Mouse (Mus musculus) embryo, embryonic 10 days (tissue): Measurements from ENCODE around the gene 4930452B06Rik.
A peak's percentile ranks its signal among the peaks of the same experiment; 100 is the strongest.

ENCODE experiments used
- DNase-seq: peaks from one replicate; pipeline ENCODE4 v3.0.0-alpha.2; 2015; ENCODE audit warnings: low spot score

The 4930452B06Rik gene

DNA sequence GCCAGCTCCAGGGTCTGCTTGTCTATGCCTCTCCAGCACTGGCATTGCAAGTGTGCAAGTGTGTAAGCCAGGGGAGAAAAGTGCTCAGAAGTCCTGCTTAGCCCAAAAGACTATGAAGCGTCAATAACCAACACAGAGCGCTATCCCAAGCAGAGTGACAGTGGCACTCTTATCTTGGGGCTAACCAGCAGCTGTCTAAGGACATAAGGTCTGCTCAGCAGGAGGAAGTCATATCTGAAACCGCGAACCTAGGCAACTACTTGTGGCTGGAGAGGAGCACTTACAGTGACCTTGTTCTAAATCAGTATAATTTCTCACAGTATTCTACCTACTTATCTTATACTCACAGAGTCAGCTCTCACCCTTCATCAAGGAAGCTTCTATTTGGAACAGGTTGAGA, 214.9 kb downstream of the 4930452B06Rik start:
- no peak for DNase-seq

DNA sequence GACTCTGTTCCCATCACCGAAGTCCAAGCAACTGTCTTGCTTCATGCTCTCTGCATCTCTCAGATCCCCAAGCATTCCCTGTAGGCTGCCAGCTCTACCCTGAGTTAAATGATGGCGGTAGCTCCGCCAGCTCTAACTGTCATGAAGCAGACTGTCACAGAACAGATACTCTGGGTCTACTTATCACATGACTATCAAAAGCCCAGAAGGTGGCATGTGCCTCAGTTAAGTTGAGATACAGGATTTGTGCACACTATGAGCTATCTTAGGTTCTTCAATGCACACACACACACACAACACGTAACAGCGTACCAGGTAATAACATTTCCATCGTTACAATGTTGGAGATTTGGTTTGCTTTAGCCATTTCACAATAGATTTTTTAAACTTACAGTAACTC, 215.7 kb downstream of the 4930452B06Rik start:
- no peak for DNase-seq

DNA sequence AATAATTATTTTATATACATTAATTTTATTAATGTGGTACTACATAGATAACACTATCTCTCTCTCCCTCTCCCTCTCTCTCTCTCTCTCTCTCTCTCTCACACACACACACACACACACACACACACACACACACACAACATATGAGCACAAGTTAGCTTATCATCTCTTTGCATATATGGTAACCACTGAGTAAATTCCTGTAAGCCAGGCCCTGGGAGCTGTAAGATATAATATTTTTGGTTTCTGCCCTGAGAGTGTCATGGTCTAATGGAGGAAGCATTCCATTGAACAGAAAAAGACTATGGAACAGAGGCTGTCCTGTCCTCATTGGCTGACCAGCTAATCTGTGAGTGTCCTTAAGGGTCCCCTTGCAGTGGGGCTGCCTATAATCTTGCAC, 216.7 kb downstream of the 4930452B06Rik start:
- DNase-seq, result no peak

DNA sequence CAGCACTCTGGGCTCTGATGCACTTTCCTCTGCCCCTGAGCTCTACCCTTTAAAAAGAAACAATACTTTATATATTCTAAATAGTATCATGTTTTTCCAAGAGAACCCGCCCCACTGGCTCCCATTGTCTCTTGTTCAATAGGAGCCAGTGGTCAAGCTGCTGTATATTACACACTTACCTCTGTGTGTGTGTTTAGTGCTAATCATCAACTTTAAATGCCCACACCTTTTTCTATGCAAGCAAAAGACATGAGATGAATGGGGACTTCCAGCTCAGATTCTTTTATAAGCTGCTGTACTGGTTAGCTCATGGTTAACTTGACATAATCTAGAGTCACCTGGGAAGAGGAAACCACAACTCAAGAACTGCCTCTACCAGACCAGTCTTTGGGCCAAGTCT, 218.7 kb downstream of the 4930452B06Rik start:
- no peak for DNase-seq

DNA sequence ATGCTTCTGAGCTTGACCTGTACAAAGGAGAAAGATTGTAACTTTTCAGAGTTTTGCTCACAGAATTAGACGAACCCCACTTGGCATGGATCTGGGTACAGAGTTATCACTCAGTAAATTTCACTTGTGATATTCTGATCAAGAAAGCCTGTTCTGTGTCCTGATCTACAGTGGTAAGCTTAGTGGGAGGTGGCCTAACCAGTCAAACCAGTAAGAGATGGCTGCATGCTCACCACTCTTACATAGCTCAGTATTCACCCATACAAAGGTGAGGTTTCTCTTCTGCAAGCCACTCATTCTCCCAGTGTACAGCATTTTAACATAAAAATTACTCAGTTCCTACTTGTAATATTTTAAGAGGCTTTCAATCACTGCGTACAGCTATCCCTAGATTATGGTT, 221.7 kb downstream of the 4930452B06Rik start:
- no peak for DNase-seq

DNA sequence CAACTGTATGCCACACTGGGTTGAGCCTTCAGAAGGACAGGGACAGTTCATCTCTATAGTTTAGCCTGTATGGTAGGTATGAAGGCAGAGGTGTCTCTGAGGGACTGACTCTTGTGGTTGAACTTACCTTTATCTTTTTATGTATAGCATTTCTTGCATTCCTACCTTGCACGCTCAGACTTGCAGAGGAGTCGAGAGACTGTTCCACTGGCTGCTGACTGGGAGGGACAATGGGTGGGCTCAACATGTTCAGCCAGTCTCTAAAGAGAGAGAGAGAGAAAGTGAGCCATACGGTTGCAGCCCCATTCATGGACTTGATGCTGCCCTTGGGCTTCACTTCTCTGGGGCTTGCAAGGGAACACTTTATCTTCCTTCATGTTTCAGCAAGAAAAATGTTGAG, 223.3 kb downstream of the 4930452B06Rik start:
- DNase-seq, result no peak

DNA sequence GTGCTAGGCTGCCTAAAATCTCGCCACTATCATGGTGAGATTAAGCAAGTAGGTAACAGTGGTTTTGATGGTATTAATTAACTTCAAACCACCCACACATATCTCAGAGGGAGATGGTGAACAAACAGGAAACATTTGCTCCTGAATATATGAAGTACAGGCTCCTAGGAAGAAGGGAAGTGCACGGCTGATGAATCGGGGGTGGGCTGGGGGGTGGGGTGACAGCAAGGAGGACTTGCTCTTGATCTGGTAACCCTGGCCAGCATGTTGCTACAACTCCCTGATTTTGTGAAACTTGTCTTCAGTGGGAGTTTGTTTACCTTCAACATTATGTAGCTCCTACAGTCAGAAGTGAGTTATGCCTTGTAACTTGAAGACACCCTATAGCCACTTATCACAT, 224.4 kb downstream of the 4930452B06Rik start:
- DNase-seq, result no peak

DNA sequence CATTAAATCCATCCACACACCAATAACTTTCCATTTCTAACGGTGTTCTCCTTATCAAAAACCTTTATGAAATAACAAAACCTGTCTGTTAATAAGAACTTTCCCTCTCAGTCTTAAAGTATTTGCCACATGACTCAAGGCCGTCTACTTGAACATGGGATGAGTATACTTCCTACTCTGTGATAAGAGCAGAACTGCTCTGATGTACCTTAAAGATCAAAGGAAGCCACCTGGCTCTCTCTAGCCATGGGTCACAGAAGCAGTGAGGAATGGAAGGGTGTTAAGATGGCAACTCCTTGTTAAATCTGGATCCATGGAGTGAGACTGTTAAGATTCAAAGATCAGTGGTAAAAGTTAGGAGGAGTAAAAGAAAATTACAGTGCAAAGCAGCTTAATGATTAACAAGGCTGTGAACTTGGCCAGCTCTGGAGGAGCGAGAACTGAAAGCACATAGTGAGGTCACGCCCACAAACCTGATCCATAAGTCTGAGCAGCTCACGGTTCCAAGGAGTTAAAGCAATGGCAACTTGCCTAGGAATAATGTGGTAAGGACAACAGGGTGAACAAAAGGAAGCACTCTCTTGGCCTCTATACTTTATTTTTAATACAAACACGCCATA, 235.3 kb downstream of the 4930452B06Rik start:
- no peak for DNase-seq

DNA sequence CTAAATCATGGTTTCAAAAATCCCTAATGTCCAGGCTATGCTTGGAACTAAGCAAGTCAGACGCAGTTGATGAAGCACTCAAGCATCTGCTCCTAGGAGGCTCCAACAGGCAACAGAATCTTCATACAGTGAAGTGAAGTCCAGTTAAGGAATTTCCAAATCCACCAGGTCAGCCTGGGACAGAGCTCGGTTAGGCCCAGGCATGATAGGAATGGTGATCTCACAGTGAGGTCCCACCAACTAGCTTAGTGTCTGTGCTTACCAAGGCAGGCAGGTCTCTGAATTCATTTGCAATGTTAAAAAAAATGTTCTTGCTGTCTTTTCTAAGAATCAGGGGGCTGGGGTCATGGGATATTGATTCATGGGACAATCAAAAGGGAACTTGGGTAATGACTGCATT, 236.3 kb downstream of the 4930452B06Rik start:
- no peak for DNase-seq

DNA sequence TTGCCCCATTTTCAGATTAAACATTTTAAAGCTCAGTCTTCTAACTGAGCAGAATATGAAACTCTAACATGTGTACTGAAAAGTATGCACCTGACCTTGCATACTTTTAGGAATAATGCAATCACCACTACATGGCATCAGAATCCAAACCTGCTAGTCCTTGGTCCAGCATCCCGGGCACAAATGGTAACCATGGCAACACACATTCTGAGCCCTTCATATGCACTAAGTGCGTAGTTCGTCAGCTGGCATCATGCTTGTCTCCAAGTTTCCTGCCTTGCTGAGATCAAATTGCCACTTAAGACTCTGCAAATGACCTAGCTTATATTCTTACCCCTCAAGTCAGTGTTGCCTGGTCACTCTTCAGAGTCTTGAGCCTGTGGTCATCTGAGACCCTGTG, 243.2 kb downstream of the 4930452B06Rik start:
- DNase-seq, result no peak

DNA sequence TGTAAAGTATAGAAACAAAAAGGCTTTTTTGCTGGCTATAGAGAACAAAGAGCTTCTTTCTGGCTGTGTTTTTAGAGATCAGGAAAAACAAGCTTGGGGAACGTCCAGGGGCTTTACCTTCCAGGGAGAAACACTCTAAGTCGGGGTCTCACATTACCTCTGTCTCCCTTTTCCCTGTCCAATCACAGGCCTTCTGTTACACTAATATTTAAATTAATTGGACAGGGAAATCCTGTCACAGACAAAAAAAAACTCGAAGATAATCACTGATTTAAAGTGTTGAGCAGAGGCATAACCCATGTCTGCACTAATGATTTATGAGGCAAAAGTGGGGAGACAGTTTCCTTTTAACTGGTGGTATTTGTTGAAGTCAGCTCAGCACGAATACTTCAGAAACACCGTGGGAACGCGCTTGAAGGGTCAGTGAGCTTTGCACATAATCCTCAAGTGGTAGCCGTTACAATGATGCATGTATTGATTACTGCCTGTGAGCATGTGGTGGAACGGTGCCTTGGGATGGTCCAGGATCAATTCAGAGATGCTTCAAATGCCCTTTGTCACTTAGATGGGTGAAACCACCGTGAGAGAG, 244.7 kb downstream of the 4930452B06Rik start:
- DNase-seq, result peak; percentile 63

DNA sequence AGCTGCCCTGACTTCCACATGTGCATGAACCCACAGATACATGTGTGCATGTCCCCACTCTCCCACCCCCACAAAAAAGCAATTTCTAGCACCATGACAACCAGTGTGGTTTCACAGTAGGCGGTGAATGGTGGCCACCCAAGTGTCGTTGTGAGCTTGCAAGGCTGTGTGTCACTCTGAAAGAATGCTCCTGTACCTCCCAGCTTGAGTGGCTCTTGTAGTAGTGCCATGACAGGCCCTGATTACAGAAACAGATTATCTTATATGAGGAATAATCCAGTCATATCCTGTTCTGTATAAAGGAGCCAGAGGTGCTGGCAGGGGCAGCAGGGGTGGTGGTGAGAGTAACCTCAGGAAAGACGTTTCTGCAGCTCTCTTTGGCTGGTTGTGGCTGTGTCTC, 247.4 kb downstream of the 4930452B06Rik start:
- no peak for DNase-seq

DNA sequence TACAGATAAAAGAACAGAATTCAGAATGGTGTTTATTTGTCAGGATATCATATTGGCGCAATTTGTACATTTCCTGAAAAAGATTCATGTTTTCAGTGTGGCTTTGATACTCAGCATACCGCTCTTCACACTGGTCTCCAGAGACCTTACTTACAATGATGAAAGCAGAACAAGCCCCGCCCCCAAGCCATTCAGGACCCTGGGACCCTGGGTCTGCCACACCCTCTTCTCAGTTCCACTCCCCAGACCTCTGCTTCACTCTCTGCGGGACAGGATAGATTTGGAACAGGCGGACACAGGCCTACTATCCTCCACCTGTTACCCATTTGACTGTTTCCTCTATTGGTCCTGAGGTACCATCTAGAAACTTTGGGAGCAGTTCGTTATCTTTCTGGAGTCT, 260.1 kb downstream of the 4930452B06Rik start:
- no peak for DNase-seq

DNA sequence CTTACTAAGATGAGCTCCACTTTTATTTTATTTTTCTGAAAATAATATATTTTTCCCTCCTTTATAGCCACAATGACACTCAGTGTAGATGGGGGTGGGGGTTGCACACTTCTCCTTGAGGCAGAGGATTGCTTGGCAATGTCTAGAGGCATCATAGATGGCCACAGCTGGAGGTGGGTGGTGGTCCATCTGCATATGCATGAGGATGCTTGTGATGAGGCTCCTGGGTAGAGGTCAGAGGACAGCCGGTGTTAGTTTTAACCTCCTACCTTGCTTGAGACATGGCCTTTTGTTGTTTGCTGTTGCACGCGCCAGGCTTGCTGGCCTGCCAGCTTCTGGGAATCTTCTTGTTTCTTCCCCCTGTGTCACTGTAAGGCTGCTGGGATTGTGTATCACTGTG, 262.7 kb downstream of the 4930452B06Rik start:
- no peak for DNase-seq

DNA sequence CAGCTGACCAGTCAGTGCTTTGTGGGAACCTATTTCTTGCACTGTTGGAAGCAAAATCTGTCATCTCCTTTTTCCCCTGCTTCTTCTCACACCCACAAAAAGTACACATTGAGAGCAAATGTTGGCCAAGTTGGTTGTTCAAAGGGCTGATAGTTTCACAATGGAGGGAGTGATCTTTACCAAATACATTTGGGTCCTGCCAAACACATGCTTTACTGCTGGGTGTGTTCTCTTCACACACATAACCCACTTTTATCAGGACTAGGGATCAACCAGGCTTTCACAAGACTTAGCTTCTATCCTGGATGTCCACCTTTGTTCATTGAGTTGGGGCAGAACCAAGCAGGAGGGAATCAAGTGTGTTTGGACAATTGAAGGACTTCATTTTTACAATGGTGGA, 267.5 kb downstream of the 4930452B06Rik start:
- DNase-seq, result no peak

DNA sequence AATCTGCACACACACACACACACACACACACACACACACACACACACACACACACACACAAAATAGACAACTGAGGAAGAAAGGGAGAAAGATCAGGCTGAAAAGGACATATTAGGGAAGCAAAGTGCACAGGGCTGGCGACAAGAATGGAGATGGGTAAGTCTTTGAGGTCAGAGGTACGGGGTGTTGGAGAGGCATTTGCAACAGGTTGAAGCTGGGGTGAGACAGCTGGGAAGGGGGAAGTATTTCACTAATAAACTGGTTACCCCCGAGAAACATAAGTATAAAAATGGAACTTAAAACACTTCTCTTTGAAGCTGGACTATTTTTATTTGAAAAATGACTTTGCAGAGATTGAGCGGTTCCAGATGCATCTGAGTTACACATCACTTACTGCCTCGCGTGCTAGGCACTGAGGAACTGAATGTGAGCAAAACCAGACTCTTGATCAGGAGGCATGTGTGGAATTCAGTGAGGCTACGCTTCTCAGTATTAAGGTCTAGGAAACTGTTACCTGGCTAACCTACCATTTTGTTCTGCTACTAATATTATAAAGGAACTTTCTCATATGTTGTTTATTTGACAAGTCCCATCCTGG, 270.3 kb downstream of the 4930452B06Rik start:
- peak; percentile 25 for DNase-seq

DNA sequence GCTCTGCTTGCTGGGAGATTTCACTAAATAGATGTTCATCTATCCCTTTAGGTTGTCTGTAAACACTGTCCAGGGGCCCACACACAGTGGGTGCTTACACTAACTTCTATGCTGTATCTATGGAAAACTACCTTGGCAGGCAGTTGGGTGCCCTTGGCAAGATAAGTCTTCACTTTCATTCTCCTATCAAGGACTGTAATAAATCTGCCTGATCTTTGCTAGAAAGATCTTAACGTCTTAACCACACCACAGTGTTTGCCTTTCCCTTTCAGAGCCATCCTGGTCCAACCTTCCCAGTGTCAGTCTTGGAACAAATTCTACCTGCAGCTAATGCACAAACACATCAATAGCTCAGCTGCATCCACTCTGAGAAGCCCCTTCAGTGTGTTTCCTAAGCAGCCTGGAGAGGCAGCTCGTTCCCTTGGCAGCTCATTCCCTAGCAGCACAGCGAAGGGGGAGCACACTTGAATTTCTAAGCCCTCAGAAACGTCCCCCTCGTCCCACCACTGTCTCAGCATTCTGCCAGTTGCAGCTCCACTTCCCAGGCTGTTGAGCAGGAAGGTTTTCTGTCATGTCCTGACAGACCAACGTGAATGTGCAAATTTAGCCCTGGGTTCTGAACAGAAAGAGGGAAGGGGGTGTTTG, 273.7 kb downstream of the 4930452B06Rik start:
- no peak for DNase-seq
